Mouse (Mus musculus) CH12.LX (cell line): ENCODE data around the gene Cacul1.

Experiments
- CTCF ChIP-seq, 2 experiments: IDR thresholded peaks in 1 of 2; conservative IDR thresholded peaks in 1 of 2; 2 replicates each; pipeline ENCODE4 v1.5.1; 2011 to 2012; ENCODE audit warnings: low read depth in 2 of 2, low read length in 2 of 2, improper control_type of control experiment in 1 of 2, inconsistent platforms in 1 of 2, mild to moderate bottlenecking in 1 of 2, moderate library complexity in 1 of 2
- MAZ ChIP-seq: IDR thresholded peaks from 2 replicates; pipeline ENCODE4 v1.6.1; 2012; ENCODE audit warnings: low read depth, mild to moderate bottlenecking, inconsistent platforms, low read length, improper control_type of control experiment, moderate library complexity
- TCF12 ChIP-seq: IDR thresholded peaks from 2 replicates; pipeline ENCODE4 v1.6.1; 2014; ENCODE audit warnings: low read depth, mild to moderate bottlenecking, inconsistent platforms, low read length, improper control_type of control experiment

DNA sequence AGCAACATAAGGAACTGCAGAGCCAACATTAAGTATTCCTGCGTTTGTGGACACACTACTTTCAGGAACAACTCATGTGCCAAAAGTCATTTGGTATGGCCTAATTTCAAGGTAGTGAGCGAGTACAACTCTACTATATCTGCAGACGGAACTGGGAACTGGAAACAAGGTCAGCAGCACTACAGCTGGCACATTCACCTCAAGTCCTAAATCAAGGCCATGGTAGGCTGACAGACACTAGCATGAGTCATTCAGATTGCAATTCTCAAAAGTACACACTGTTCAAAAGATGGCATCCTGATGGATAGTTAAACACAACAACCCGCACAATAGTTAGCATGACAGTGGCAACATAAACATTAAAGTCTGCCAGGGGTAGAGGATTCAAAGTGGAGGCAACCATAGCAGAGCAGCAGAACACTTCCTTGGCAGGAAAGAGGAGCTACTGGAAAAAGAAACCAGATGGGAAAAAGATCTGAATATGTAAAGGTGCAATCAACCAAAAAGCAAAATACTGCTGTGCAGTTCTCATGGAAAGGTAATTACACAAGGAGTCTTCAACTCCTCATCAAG lies 25.9 kb downstream of the Cacul1 start:
- no peak for TF ChIP-seq TCF12
- no peak for TF ChIP-seq CTCF (conservative IDR thresholded peaks at IDR 0.05 in 1 of 2, IDR thresholded peaks at IDR 0.05 in 1 of 2; ENCODE audit: low read depth in 2 of 2, low read length in 2 of 2)
- TF ChIP-seq MAZ: no peak
